Mouse (Mus musculus) heart, postnatal 36 days (tissue): ENCODE measurements around the gene Ntng1. TPM values are rescaled to one million over a fixed set of nuclear protein-coding genes. Genes with fewer than 3 reads are reported as not detected.
"Not testable (repeated sequence)": the region's sequence is repeated elsewhere in the genome, so short reads cannot be mapped to it uniquely, and the experiment has no call there.

Experiments
- DNase-seq, 2 experiments: peaks; one replicate each; pipeline ENCODE4 v3.0.0; 2021 to 2022
- intact Hi-C: fragments of 180-260 bp; cut with DNase I; formaldehyde crosslinking; loops from one replicate; pipeline ENCODE4 v1.15.1; 2025
- total RNA-seq, 2 experiments: library from RNA; stranded (reverse); gene quantifications; 2 replicates each; pipeline ENCODE4 v1.2.3; 2021

Gene Ntng1
- total RNA-seq, 2 experiments from 2014 or later = 0.25 TPM; not detected in 1

DNA sequence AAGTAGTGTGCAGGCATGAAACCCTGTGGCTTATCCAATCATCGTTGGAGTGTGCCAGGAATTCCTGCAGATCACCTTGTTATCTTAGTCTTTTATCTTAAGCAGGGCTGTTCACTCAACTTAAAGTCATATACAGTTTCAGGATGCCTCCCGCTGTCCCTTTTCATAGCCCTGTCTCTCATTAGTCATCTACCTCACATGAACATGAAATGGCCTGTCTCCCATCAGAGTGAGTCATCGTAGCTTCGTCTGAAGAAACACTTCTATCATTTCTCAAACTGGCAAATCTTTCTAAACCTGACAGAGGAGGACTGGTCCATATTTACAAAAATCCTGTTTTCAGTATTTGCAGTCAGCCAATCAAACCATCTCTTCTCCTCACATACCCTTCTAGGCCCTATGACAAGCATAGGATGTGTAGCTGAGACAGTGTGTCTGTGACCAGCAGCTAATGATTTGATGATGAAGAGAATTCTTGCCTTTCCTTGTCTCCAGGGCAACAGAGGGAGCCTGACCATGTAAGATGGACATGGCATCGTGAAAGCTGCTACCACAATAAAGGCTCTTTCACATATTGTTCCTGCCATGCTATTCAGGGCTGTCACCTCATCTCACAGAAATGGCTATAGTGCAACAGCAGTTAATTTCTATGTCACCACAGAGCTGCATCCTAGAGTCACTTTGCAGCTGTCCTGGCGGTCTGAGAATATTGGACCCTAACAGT, 336.4 kb downstream of the Ntng1 start:
- intact Hi-C loops = no loop called here
- no peak for DNase-seq

DNA sequence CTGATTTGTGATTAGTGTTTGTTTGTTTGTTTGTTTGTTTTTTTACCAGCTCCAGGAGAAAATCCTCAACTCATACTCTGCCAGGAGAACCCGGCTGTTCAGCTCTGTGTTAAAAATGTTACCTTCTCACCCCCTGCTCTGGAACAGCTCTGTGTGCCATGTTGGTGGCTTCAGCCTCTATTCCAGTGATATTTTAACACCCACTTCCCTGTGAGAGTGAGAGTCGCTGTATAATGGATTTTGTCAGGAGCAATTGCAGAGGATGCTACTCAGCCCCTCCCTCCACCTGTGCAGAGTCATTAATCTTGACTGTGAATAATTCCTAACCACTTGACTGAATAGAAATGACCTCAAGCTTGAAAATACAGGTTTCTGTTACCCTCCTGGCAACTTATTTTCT, 339.7 kb downstream of the Ntng1 start:
- DNase-seq = no peak
- intact Hi-C loops = no loop called here

DNA sequence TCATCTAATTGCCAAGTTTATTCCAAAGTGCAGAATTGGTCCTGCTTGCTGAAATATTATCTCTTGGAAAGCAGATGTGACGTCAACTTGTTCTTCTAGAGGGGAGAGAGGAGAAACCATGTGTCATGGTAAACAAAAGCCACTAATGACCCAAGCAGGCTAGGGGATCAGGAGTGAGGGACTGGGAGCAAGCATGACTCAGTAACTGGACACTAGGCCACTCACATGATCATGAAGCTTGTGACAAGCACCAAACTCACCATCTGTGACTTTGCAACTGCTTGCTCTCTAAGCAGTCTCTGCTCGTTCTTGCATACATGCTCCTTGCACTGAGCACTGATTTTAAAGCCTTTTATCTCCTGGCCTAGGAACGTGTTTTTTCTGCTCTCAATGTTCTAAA, 340.2 kb downstream of the Ntng1 start:
- intact Hi-C loops = no loop called here
- no peak for DNase-seq

DNA sequence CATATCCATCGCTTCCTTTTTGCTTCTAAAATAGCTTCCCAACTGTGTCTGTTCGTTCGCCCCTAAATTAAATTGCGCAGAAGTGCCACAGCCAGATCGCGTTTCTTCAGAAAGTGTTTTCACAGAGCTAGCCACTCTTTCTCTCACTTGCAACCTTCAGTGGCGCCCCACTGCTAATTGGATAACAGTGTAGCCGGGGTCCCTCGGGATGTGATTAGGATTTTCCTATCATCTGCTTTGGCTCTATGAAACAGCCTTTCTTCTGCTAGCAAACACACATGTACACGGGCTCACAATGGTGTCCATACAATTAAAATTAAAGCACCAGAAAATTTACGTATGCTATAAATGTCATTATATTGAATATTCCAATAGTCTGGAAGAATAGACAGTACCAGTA, 346.5 kb downstream of the Ntng1 start:
- intact Hi-C loops = no loop called here
- no peak for DNase-seq

DNA sequence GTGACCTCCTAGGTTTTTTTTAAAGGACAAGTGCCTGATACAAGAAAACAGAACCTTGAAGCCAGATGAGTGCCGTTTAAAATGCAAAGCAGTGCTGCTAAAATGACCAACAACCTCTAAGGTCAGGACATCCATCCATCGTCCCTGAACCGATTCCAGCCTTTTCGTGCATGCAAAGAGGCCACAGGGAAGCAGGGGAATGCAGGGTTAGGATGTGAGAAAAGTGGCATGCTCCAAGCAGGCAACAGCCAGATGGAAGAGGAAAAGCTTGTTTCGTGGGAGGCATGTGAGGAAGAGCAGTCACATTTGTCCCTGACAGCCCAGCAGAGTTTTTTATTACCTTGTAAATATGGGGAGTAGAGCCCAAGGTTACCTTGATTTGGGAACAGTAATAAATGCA, 360.6 kb downstream of the Ntng1 start:
- DNase-seq = no peak
- intact Hi-C loops = no loop called here

DNA sequence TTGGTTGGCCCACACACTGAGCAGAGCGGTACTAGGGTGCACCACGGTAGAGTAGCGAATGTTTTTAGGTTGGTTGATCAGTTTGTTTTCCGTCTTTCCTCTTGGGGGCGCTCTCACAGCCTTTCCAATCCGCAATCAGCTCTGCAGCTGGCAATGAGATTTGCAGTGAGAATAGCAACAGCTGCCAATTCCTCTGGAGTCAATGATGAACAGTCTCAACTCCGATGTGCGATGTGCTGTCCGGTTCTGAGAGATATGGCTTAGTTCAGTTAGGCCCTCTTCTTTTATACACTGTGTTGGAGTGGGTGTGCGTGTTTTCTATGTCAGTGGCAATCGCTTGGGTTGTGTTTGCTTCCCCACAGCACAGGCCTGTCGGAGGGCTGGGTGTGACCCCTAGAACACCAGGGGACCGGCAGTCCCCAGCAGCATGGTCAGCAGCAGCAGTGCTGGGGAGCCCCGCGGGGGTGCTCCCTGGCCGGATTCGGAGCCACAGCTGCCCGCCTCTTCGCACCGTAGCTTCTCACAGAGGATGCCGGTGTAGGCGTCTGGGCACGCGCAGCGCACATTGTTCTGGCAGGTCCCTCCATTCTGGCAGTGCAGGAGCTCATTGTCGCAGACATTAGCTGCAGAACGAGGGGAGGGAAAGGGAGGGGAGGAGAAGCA, 361.4 kb downstream of the Ntng1 start:
- intact Hi-C loops = no loop called here
- DNase-seq = peak in 1 of 2 experiments; percentile 4

DNA sequence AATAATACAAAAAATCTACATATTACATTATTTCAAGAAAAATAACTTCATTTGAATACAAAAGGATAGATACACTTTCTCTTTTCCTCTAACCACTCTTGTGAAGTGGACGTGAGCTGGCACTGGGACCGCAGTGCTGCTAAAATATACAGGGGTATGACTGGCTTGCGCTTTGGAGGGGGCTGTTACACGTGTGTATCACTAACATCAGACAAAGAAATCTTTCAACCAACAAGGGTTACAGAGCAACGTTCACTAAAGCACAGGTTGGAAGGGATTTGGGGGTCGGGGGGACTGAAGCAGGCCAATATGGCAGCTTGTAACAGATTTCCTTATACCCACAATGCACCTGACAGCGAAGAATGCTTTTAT, 361.9 kb downstream of the Ntng1 start:
- no peak for DNase-seq
- intact Hi-C loops = no loop called here

DNA sequence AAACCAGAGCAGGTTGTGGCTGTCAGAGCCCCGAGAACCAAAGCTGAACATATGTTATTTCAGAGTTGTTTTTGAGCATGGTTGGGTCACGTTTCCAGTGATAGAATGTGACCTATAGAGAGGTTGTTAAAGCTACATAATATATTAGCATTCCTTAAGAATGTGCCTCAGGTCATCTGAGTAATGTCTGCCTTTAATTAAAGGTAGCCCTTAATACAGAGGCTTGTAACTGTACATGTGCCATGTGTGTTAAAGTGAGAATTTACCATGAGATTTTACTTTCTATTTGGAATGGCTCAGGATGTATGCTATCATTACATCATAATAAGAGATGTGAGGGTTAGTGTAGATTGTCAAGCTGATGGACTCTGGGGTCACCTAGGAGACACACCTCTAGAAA, 368.6 kb downstream of the Ntng1 start:
- intact Hi-C loops = no loop called here
- no peak for DNase-seq

DNA sequence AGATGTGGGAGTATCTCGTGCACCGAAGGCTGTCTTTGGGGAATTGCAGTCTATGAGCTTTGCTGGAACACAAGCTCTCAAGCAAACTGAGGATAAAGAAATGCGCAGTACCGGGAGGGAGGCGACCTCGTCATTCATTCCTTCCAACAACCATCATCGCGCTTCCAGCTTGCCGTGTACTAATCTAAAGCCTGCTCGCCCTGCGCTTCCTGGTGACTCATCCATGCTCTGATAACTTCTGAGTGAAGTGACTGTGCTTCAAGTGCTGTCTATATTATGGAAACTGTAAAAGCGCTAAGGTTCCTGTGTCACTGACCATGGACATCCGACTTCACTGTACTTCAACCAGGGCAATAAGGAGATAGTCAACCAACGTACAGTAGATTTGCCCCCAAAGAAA, 371.7 kb downstream of the Ntng1 start:
- no peak for DNase-seq
- intact Hi-C loops = no loop called here

DNA sequence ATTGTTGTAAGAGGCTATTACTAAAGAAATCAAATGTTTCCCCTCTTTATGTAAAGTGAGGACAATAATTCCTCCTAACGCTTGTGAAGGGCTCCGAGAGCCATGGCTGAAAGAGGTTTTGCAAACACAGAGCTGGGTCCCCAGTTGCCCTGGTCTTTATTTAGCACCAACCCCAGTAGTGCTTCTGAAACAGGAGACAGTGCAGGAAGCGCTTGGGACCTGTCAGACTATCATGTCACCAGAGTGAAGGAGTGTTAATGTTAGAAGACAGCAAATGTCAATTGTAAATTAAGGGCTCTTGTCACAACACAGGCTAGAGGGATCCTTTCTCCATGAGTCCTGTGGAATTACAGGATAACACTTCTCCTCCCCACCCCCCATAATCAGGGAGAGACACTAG, 376.9 kb downstream of the Ntng1 start:
- intact Hi-C loops = no loop called here
- DNase-seq = no peak

DNA sequence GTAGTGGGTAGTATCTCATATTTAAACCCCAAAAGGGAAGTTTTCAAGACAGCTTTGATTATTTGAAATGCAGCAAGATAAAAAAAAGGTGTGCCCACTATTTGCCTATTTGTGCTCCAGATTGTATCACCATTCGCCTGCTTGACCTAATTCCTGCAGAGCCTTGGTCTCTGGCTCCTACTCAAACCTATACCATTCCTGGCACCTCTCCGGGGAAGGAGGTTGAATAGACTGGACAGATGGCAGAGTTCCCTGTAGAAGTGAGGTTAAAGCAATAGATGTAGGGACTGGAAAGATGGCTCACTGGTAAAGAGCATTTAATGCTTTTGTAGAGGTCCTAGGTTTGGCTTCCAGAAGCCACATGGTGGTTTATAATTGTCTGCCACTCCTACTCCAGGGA, 378.2 kb downstream of the Ntng1 start:
- intact Hi-C loops = no loop called here
- DNase-seq = no peak

DNA sequence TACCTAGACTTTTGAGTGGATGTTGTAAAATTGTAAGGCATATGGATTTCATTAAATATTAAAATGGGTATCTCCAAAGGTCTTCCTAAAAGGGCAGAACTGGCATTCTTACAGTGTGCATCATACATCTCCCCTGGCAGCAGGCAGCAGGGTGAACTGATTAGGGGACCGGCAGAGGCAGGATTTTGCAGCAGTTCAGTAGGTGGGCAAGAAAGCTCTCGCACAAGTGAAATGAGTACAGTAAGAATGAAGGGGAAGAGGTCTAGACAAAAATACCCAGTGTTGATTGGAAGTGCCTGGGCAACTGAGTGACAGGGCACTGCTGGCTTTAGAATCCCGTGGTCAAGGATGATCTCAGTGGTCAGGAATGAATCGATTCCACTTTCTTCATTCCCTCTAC, 378.7 kb downstream of the Ntng1 start:
- intact Hi-C loops = no loop called here
- no peak for DNase-seq

DNA sequence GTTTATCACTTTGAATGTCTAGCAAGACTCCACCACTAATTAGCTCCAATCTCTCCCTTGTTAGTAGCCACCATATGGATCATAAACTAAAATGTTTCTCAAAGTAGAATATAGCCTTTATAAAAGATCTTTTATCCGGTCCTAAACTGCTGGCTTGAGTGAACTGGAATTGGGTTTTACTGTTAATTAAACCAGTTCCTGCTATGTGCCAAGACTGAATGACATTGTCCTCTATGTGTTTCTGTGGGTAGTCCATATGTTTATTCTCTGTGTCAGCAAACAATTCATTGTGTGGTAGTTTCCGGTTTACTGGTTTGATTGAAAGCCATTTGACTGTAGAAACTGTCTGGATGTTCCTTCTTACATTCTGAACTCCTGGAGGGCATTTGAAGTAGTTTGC, 387.4 kb downstream of the Ntng1 start:
- intact Hi-C loops = no loop called here
- DNase-seq = no peak

DNA sequence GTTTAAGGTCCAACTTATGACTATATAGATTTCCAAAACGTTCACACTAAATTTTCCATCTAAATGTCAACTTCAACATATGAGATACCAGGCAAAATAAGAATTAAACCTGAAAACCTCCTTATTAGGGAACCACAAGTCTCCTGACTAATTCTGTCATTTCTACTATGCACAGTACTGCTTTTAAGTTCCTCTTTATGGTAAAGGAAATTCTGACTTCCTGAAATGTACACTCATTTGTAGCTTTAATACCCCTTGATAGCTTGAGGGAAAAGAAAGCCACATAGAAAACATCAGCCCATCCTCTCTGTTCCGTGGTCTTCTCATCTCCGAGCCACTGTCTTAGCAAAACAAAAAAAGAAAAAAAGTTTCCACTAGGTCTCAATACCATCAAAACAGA, 396.2 kb downstream of the Ntng1 start:
- intact Hi-C loops, DNase-seq: not testable (repeated sequence)

DNA sequence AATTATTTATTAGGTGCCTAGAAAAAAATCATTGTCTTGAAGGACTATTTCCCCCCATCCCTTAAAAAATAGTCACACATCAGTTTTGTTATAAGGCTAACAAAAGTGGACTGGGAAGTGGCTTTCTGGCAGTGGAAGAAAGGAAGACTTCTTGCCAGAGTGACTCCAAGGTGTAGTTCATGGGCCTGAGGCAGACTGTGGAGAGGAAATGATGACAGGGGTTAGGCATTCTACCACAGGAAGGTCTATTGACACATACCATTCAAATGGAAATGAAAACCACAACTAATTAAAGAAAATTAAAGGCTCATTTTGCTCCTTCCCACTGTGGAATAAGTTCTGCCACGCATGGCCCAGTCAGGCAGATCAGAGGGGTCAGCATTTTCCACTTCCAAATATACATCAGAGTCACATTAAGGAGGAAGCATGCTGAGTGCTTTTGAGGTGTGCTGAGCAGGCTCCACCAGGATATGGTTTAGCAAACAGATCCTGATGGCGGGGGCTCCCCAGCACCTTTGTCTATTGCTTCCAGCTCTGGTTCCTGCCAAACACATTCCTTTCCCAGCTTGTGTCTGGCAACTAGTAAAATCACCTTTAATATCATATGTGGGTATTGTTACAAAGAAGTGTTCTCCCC, 403.2 kb downstream of the Ntng1 start:
- intact Hi-C loops = no loop called here

DNA sequence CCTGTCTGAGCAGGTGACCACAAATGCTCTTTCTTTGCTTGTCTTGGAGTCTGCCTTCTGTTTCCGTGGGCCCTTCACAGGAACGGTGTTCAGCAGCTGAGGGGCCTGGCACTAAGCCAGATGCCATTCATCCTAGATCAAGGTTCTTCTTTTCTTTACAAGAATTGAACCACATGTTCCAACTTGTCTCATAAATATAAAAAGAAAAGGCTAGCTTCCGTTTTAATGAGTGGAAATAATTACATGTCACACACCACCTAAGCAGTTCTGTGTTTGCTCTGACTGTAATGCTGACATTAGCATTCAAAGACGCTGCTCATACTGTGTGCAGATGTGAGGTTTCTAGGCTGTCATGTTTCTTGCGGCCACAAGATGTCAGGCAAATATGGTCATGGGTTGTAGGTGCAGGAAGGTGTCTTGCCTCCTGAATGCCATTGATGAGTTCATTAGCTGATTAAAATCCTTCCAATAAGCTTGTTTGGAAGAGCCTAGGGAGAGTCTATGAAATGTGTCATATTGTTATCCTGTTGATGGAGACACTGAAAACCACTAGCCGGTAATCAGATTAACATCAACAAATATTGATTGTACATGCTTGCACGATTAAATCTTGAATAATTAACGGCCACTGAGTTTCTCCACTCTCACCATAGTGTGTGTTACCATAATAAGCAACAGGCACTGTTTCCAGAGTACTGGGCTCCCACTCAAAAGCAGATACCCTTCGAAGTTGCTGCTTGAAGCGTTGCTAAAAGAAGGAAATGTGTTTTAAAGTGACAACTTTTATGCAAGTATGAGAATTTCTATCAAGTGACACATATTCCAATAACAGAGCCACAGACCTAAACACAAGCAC, 411.3 kb downstream of the Ntng1 start:
- DNase-seq = no peak
- intact Hi-C loops = no loop called here

More for the DNA sequence above, 403.2 kb downstream of the Ntng1 start:
- no peak for DNase-seq

DNA sequence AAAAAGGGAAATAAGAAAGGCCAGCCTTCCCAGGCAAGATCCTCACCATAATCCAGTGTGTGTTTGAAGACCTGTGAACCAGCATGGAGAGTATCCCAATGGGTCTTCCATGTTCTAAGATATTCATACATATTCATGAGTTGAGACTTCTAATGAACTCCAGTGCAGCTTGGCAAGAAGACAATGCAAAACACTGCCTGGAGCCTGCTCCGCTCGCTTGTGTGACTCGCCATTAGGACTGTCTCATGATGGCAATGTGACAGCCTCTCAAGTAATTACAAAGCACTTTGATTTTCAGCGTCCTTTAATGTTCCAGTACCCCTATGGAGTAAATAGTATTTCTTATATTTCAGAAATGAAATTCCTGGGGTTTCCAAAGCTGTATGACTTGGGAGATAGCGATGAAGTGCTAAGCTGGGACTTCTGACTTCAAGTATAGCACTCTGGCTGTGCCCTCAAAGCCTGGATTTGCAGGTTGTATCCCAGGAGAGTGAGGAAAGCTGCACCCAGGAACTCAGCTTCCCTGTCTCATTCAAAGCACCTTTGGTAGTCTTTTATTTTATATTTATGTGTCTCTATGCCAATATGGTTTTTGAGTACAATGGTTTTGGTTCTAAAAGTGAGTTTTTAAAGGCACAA, 412.1 kb downstream of the Ntng1 start:
- DNase-seq = no peak
- intact Hi-C loops = no loop called here
